Mouse (Mus musculus) myocyte (in vitro differentiated cells): Measurements from ENCODE around the gene Stom. TPM values are rescaled to one million over a fixed set of nuclear protein-coding genes. Genes with fewer than 3 reads are reported as not detected.
A peak's percentile ranks its signal among the peaks of the same experiment; 100 is the strongest.

Source experiments
- H3K27me3 ChIP-seq: one replicate; pipeline ENCODE4 v1.6.1; 2011; ENCODE audit not compliant: control insufficient read depth, insufficient read depth, insufficient read length
- H3K36me3 ChIP-seq: one replicate; pipeline ENCODE4 v1.6.1; 2011; ENCODE audit not compliant: control insufficient read depth, insufficient read depth
- H3K4me2 ChIP-seq: one replicate; pipeline ENCODE4 v1.6.1; 2011; ENCODE audit warnings: low read depth, control low read depth
- H3K4me3 ChIP-seq: one replicate; pipeline ENCODE4 v1.5.1; 2011; ENCODE audit warnings: mild to moderate bottlenecking, control low read depth, moderate library complexity
- H3K79me2 ChIP-seq: one replicate; pipeline ENCODE4 v1.6.1; 2011; ENCODE audit not compliant: control insufficient read depth, insufficient read depth
- H3ac ChIP-seq: one replicate; pipeline ENCODE4 v1.6.1; 2011; ENCODE audit not compliant: control insufficient read depth, insufficient read length
- CEBPB ChIP-seq: IDR thresholded peaks from 2 replicates; pipeline ENCODE4 v1.6.1; 2011; ENCODE audit warnings: mild to moderate bottlenecking, moderate library complexity; ENCODE audit not compliant: poor library complexity, insufficient read depth, severe bottlenecking
- E2F4 ChIP-seq: IDR thresholded peaks from one replicate; pipeline ENCODE4 v1.6.1; 2011; ENCODE audit warnings: mild to moderate bottlenecking, control low read depth, moderate library complexity; ENCODE audit not compliant: insufficient read depth
- MAX ChIP-seq: IDR thresholded peaks from one replicate; pipeline ENCODE4 v1.6.1; 2011; ENCODE audit warnings: low read depth, mild to moderate bottlenecking, control low read depth
- MYOD1 ChIP-seq, 3 experiments: IDR thresholded peaks; one replicate each; pipeline ENCODE4 v1.6.1; 2011; ENCODE audit warnings: control low read depth in 2 of 3, low read depth in 2 of 3, mild to moderate bottlenecking in 2 of 3, moderate library complexity in 1 of 3; ENCODE audit not compliant: insufficient read length in 2 of 3, control insufficient read depth in 1 of 3
- MYOG ChIP-seq, 3 experiments: IDR thresholded peaks; one replicate each; pipeline ENCODE4 v1.6.1; 2011; ENCODE audit warnings: control low read depth in 2 of 3, low read depth in 2 of 3, mild to moderate bottlenecking in 2 of 3; ENCODE audit not compliant: insufficient read length in 2 of 3, control insufficient read depth in 1 of 3, insufficient read depth in 1 of 3
- POLR2A ChIP-seq: IDR thresholded peaks from one replicate; pipeline ENCODE4 v1.6.1; 2011; ENCODE audit warnings: low read depth, mild to moderate bottlenecking, control low read depth, moderate library complexity; ENCODE audit not compliant: insufficient read length
- POLR2AphosphoS2 ChIP-seq: IDR thresholded peaks from one replicate; pipeline ENCODE4 v1.6.1; 2011; ENCODE audit warnings: low read depth, control low read depth; ENCODE audit not compliant: insufficient read length
- REST ChIP-seq: IDR thresholded peaks from one replicate; pipeline ENCODE4 v1.6.1; 2011; ENCODE audit warnings: mild to moderate bottlenecking, control low read depth, moderate library complexity; ENCODE audit not compliant: insufficient read depth, insufficient read length
- SRF ChIP-seq: IDR thresholded peaks from one replicate; pipeline ENCODE4 v1.6.1; 2011; ENCODE audit warnings: low read depth; ENCODE audit not compliant: control insufficient read depth, insufficient read length
- TCF12 ChIP-seq: IDR thresholded peaks from one replicate; pipeline ENCODE4 v1.6.1; 2011; ENCODE audit warnings: mild to moderate bottlenecking, control low read depth; ENCODE audit not compliant: poor library complexity, insufficient read depth, severe bottlenecking
- TCF3 ChIP-seq: IDR thresholded peaks from one replicate; pipeline ENCODE4 v1.6.1; 2011; ENCODE audit warnings: low read depth, control low read depth; ENCODE audit not compliant: insufficient read length
- USF1 ChIP-seq: IDR thresholded peaks from one replicate; pipeline ENCODE4 v1.6.1; 2011; ENCODE audit warnings: low read depth, mild to moderate bottlenecking, control low read depth, moderate library complexity
- polyA plus RNA-seq: library from polyadenylated mRNA; unstranded; fragments of >200 nt; fragmentation: generic; extraction: Trizol; gene quantifications from one replicate; pipeline ENCODE4 v1.2.1, GENCODE M21; 2012; ENCODE audit warnings: missing spikeins

Gene Stom
- polyA plus RNA-seq, 1 experiment = 170 TPM

DNA sequence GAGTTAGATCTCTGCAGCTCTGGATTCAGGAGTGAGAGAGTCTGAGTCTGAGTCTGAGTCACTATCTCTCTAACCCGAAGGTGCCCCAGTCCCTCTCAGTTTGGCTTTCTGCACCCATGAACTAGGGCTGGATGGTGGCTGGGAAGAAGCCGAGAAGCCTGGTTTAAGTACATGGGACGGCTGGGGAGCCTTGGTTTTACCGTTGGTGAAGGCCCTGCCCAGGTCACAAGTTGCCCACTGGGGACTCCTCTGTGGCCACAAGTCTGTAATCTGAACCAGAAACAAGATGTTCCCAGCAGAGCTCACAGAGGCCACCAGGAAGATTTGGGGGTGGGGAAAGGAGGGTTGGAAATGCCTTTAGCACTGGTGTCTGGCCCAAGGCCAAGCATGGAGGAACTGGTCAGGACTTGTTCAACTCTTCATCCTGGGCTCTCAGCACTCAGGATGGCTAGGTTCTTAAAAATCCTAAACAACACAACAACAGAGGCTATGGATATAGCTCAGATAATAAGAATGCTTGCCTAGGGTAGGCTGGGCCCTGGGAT lies 67.0 kb downstream of the Stom start:
- no peak overlapping the region for H3ac ChIP-seq
- H3K36me3 ChIP-seq = no peaks in the 10 kb centered on the region
- no peak overlapping the region for H3K4me3 ChIP-seq
- no peaks in the 10 kb centered on the region for H3K27me3 ChIP-seq
- H3K79me2 ChIP-seq = peaks cover 33% of the 10 kb centered on the region
- TF ChIP-seq USF1 (no peak), POLR2AphosphoS2 (no peak), MYOD1 (IDR thresholded peaks at IDR 0.05; ENCODE audit: control insufficient read depth in 1 of 3, insufficient read length in 2 of 3, low read depth in 2 of 3) (peak in 1 of 3 experiments; percentile 28), E2F4 (no peak), MYOG (IDR thresholded peaks at IDR 0.05; ENCODE audit: control insufficient read depth in 1 of 3, insufficient read depth in 1 of 3, insufficient read length in 2 of 3, low read depth in 2 of 3) (peak in 2 of 3 experiments; percentile 5 to 45), TCF12 (no peak), SRF (no peak), MAX (no peak), POLR2A (no peak), TCF3 (no peak), REST (no peak), CEBPB (no peak)
- H3K4me2 ChIP-seq = peak overlapping the region; percentile 84

DNA sequence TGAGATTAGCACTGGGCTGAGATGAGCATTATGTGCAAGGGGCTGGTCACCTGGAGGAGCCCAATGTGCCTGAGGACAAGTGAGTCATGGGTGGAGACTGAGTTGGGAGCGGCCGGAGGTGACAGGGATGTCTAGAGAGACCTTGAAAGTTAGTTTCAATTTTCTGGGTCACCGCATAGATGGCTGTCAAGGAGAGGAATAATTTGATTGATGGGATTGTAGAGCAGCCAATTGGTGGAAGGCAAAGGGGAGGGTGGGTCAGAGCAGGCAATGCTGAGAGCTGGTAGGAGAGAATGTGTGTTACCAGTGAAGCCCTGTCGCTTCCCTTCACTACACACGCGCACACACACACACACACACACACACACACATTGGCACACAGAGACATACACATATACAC lies 67.6 kb downstream of the Stom start:
- TF ChIP-seq TCF3 (no peak), USF1 (no peak), MAX (no peak), REST (no peak), POLR2AphosphoS2 (no peak), SRF (no peak), MYOD1 (IDR thresholded peaks at IDR 0.05; ENCODE audit: control insufficient read depth in 1 of 3, insufficient read length in 2 of 3, low read depth in 2 of 3) (no peak), CEBPB (no peak), MYOG (IDR thresholded peaks at IDR 0.05; ENCODE audit: control insufficient read depth in 1 of 3, insufficient read depth in 1 of 3, insufficient read length in 2 of 3, low read depth in 2 of 3) (no peak), E2F4 (no peak), TCF12 (no peak)
- Histone ChIP-seq H3K4me3 (no peak overlapping the region), H3K79me2 (peaks cover 35% of the 10 kb centered on the region), H3K4me2 (peak overlapping the region; percentile 84), H3K27me3 (no peaks in the 10 kb centered on the region), H3K36me3 (no peaks in the 10 kb centered on the region), H3ac (no peak overlapping the region)

DNA sequence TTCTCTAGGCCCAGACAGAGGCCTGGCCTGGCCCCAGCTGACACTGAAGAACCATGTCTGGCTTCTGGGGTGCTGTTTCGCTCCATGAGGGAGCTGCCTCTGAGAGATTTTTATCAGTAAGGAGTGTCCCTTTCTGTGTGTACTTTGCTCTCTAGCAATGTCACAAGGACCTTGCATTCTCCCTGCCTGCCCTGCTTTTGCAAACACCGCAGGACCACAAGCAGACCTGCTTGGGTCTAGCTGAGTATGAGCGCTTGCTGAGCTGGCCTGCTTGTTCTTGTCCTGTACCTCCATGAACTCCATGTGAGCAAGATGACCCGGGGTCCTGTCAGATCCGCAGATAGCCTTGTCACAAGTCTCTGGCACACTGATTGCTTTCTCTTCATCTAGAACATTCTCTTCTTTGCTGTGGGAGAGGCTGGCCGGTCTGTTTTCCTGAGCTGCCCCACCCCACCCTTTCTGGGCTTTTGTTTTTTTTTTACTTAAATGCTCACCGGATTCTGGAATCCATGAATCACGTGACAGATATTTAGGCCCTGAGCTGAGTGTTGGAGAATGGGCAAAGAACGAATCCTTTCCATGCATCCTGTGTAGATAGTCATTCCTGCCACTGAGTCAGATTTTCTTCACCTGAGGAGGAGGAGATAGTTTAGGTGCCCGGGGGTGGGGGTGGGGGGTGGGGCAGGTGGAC lies 68.8 kb downstream of the Stom start:
- Histone ChIP-seq H3K4me3 (no peak overlapping the region), H3K27me3 (no peaks in the 10 kb centered on the region), H3ac (no peak overlapping the region), H3K4me2 (no peak overlapping the region), H3K79me2 (peaks cover 42% of the 10 kb centered on the region), H3K36me3 (peaks cover 5% of the 10 kb centered on the region)
- TF ChIP-seq TCF12 = no peak
- peak; percentile 72 for TF ChIP-seq USF1
- TF ChIP-seq POLR2A = no peak
- TF ChIP-seq MYOD1 (IDR thresholded peaks at IDR 0.05; ENCODE audit: control insufficient read depth in 1 of 3, insufficient read length in 2 of 3, low read depth in 2 of 3) = no peak
- TF ChIP-seq E2F4 = no peak

DNA sequence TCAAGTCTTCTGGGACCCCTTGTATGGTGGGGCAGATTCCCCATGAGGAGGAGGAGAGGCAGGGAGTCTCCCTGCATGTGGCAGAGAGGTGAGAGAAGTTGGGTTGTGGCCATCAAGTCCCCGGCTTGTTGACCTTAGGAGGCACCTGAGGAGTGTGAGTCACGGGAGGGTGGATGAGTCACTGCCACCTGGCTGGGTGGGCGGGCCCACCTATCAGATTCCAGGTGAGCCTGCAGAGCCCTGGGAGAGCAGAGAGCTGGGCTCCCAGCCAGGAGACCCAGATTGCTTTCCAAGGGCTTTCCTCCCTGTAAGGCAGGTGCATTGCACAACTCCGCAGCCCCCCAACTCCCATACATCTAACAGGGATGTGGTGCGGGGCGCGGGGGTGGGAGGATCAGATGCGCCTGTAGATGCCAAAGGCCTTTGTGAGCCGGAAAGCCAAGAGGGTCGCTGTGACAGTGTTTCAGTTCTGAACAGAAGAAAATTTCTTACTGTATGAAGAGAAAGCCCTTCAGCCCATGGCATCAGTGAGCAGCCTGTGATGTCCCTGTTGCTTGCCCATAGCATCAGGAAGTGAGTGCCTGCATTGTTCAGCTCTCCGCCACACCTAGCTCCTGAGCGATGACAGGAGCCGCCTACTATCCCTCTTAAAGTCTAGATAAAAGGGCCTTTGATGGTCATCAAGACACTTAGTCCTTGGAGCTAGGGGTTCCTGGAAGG lies 69.5 kb downstream of the Stom start:
- H3K79me2 ChIP-seq = peaks cover 49% of the 10 kb centered on the region

More for the DNA sequence above, 69.5 kb downstream of the Stom start:
- TF ChIP-seq POLR2AphosphoS2 (no peak), POLR2A (no peak), TCF12 (no peak), USF1 (no peak), SRF (no peak), MYOD1 (IDR thresholded peaks at IDR 0.05; ENCODE audit: control insufficient read depth in 1 of 3, insufficient read length in 2 of 3, low read depth in 2 of 3) (no peak), TCF3 (no peak)
- H3K36me3 ChIP-seq = peaks cover 5% of the 10 kb centered on the region
- no peak overlapping the region for H3K4me3 ChIP-seq
- H3K4me2 ChIP-seq = no peak overlapping the region
- H3K27me3 ChIP-seq = no peaks in the 10 kb centered on the region
- H3ac ChIP-seq = no peak overlapping the region
